Mouse (Mus musculus): ENCODE results near the gene Gm10718. TPM values are rescaled to one million over a fixed set of nuclear protein-coding genes. Genes with fewer than 3 reads are reported as not detected.
"Not testable (repeated sequence)": the region's sequence is repeated elsewhere in the genome, so short reads cannot be mapped to it uniquely, and the experiment has no call there.

Gm10718 gene
- total RNA-seq (2021): not detected

- DNase-seq (ENCODE audit: low spot score): peak; percentile 27
- intact Hi-C loops (cut with DNase I): not testable (repeated sequence)
Observed at GRCm38 (mm10) chr9:3023312-3023984, at the start of gene Gm10718. TSS of gene Gm10718 (plus strand) at chr9:3023547.

- intact Hi-C loops (cut with DNase I): not testable (repeated sequence)
- DNase-seq (ENCODE audit: low spot score): peak; percentile 6
Observed at GRCm38 (mm10) chr9:3000445-3000972, 22.8 kb upstream of the Gm10718 start, which contains the start of gene Gm10722. TSS of gene Gm10722 (plus strand) at chr9:3000922.

GRCm38 (mm10) chr9:3001006-3001405 lies 22.3 kb upstream of the Gm10718 start:
- DNase-seq (ENCODE audit: low spot score): peak; percentile 5

GRCm38 (mm10) chr9:3001948-3002659 lies 21.2 kb upstream of the Gm10718 start:
- intact Hi-C loops (cut with DNase I): not testable (repeated sequence)
- DNase-seq (ENCODE audit: low spot score): peak; percentile 92

More at GRCm38 (mm10) chr9:3001006-3001405, 22.3 kb upstream of the Gm10718 start:
- intact Hi-C loops (cut with DNase I): not testable (repeated sequence)

GRCm38 (mm10) chr9:3002794-3003396 lies 20.5 kb upstream of the Gm10718 start, which contains the start of gene Gm11168:
TSS of gene Gm11168 (plus strand) at chr9:3003346.
- intact Hi-C loops (cut with DNase I); DNase-seq (ENCODE audit: low spot score): not testable (repeated sequence)

- DNase-seq (ENCODE audit: low spot score); intact Hi-C loops (cut with DNase I): not testable (repeated sequence)
Observed at GRCm38 (mm10) chr9:3006179-3006578, 17.2 kb upstream of the Gm10718 start.

- intact Hi-C loops (cut with DNase I): not testable (repeated sequence)
- DNase-seq (ENCODE audit: low spot score): peak; percentile 97
Observed at GRCm38 (mm10) chr9:3006636-3007035, 16.7 kb upstream of the Gm10718 start.

- intact Hi-C loops (cut with DNase I); DNase-seq (ENCODE audit: low spot score): not testable (repeated sequence)
Observed at GRCm38 (mm10) chr9:3007272-3007671, 16.1 kb upstream of the Gm10718 start.

- DNase-seq (ENCODE audit: low spot score); intact Hi-C loops (cut with DNase I): not testable (repeated sequence)
Observed at GRCm38 (mm10) chr9:3009331-3009730, 14.0 kb upstream of the Gm10718 start.

- DNase-seq (ENCODE audit: low spot score); intact Hi-C loops (cut with DNase I): not testable (repeated sequence)
Observed at GRCm38 (mm10) chr9:3012054-3012621, 11.2 kb upstream of the Gm10718 start.

GRCm38 (mm10) chr9:3012733-3013279 lies 10.5 kb upstream of the Gm10718 start, which contains the start of gene Gm10721:
TSS of gene Gm10721 (plus strand) at chr9:3013140.
- DNase-seq (ENCODE audit: low spot score); intact Hi-C loops (cut with DNase I): not testable (repeated sequence)

GRCm38 (mm10) chr9:3015354-3015753 lies 8.0 kb upstream of the Gm10718 start, which contains the start of gene Gm10720:
TSS of gene Gm10720 (plus strand) at chr9:3015654.
- DNase-seq (ENCODE audit: low spot score); intact Hi-C loops (cut with DNase I): not testable (repeated sequence)

- DNase-seq (ENCODE audit: low spot score): not testable (repeated sequence)
Observed at GRCm38 (mm10) chr9:3015896-3016295, 7.5 kb upstream of the Gm10718 start.

GRCm38 (mm10) chr9:3017108-3017507 lies 6.2 kb upstream of the Gm10718 start, which contains the start of gene Gm10719:
TSS of gene Gm10719 (plus strand) at chr9:3017408.
- intact Hi-C loops (cut with DNase I); DNase-seq (ENCODE audit: low spot score): not testable (repeated sequence)

More at GRCm38 (mm10) chr9:3015896-3016295, 7.5 kb upstream of the Gm10718 start:
- intact Hi-C loops (cut with DNase I): not testable (repeated sequence)

- DNase-seq (ENCODE audit: low spot score); intact Hi-C loops (cut with DNase I): not testable (repeated sequence)
Observed at GRCm38 (mm10) chr9:3018944-3019343, 4.4 kb upstream of the Gm10718 start.

- intact Hi-C loops (cut with DNase I): not testable (repeated sequence)
- DNase-seq (ENCODE audit: low spot score): peak; percentile 12
Observed at GRCm38 (mm10) chr9:3019835-3020727, 3.3 kb upstream of the Gm10718 start.

GRCm38 (mm10) chr9:3022316-3023008 lies 885 bp upstream of the Gm10718 start:
- peak; percentile 59 for DNase-seq (ENCODE audit: low spot score)
- intact Hi-C loops (cut with DNase I): not testable (repeated sequence)

Data from heart, postnatal 25 days (tissue).